Mouse (Mus musculus) liver, postnatal 0 days (tissue): ENCODE measurements around the gene Nf1.

Experiments
- CTCF ChIP-seq: sonication (generic); IDR thresholded peaks from 2 replicates; pipeline ENCODE4 v1.5.1; 2016; ENCODE audit warnings: antibody characterized with exemption, low read depth
- EP300 ChIP-seq: IDR thresholded peaks from 2 replicates; pipeline ENCODE4 v1.6.1; 2016; ENCODE audit warnings: antibody characterized with exemption, low read depth, mild to moderate bottlenecking

- TF ChIP-seq CTCF, result no peak
- no peak for TF ChIP-seq EP300
Measured at GRCm38 (mm10) chr11:79593495-79593894, 254.0 kb downstream of the Nf1 start.
